ENCODE assay signal across 19 mouse cellular contexts in genomic region chr11:78086925-78087479, GRCm38 (mm10). TPM values are rescaled to one million over a fixed set of nuclear protein-coding genes. Genes with fewer than 3 reads are reported as not detected.
DNase-seq lines count a peak whose midpoint lies in the region; ATAC-seq lines count a peak whose summit lies in the region.
"Had no signal": no experiment of that assay in that cellular context is flagged by ENCODE, and none has a peak within 500 bp of the region (broad histone marks: within the 10 kb centered on the region; RNA-seq: fewer than 3 reads in every experiment).

No protein-coding gene starts in this region.

- H3K27ac ChIP-seq in heart, embryonic 13.5 days (replicated peaks): 0 out of 2 replicates have a peak overlapping the region, but pooled peaks have one; percentile 24
- no peak overlapping the region for H3K27ac ChIP-seq in midbrain, embryonic 11.5 days (ENCODE audit: low read depth, low read length)
- no peak overlapping the region for H3K27ac ChIP-seq in midbrain, embryonic 14.5 days (replicated peaks; ENCODE audit: low read depth, low read length)
- H3K27ac ChIP-seq: embryonic facial prominence, embryonic 10.5 days; forebrain, embryonic 13.5 days; hindbrain, embryonic 10.5 days; hindbrain, embryonic 14.5 days; intestine, embryonic 15.5 days had no signal

- ATAC-seq in heart, embryonic 13.5 days (ENCODE audit: extremely low read depth, insufficient number of reproducible peaks, low FRiP score, low TSS enrichment): no peak
- no peak for ATAC-seq in midbrain, embryonic 11.5 days (ENCODE audit: low FRiP score)
- no peak for ATAC-seq in midbrain, embryonic 14.5 days (ENCODE audit: low FRiP score, low TSS enrichment)
- ATAC-seq in granulocyte monocyte progenitor cell, adult 5-6 weeks (replicated peaks; ENCODE audit: poor library complexity, severe bottlenecking): 0 out of 2 replicates have a peak, but pooled peaks have one; percentile 27
- ATAC-seq: activated CD4-positive, CD25-positive, alpha-beta regulatory T cell, adult 4 months; forebrain, embryonic 13.5 days; forebrain, postnatal 0 days; intestine, embryonic 15.5 days had no signal

- no peaks in the 10 kb centered on the region for H3K9me3 ChIP-seq in heart, embryonic 13.5 days
- no peaks in the 10 kb centered on the region for H3K9me3 ChIP-seq in midbrain, embryonic 11.5 days (ENCODE audit: control insufficient read depth, low read length)
- no peaks in the 10 kb centered on the region for H3K9me3 ChIP-seq in midbrain, embryonic 14.5 days (ENCODE audit: control insufficient read depth, low read length)
- H3K9me3 ChIP-seq: embryonic facial prominence, embryonic 10.5 days; forebrain, embryonic 13.5 days; heart, embryonic 12.5 days; hindbrain, embryonic 10.5 days; intestine, embryonic 15.5 days had no signal

- DNase-seq in heart, postnatal 10 days: no peak
- DNase-seq in midbrain, embryonic 11.5 days (ENCODE audit: low spot score, missing footprints): peak; percentile 17
- DNase-seq in midbrain, embryonic 14.5 days: no peak
- DNase-seq in urinary bladder, postnatal 4 days (ENCODE audit: low spot score in 2 of 2): no peak
- no peak for DNase-seq in adrenal gland, adult 2 months
- DNase-seq: adrenal gland, postnatal 25 days; cerebellum, adult 18-20 months; cerebellum, postnatal 10 days; forebrain, postnatal 0 days; gastrocnemius, postnatal 14 days had no signal

- H3K9ac ChIP-seq in heart, embryonic 13.5 days: no peak overlapping the region
- H3K9ac ChIP-seq in midbrain, embryonic 11.5 days (ENCODE audit: low read length): no peak overlapping the region
- no peak overlapping the region for H3K9ac ChIP-seq in midbrain, embryonic 14.5 days (replicated peaks; ENCODE audit: low read length)
- H3K9ac ChIP-seq: forebrain, embryonic 13.5 days; forebrain, postnatal 0 days; heart, embryonic 12.5 days; hindbrain, embryonic 14.5 days; intestine, embryonic 15.5 days had no signal

- whole genome bisulfite sequencing in heart, embryonic 13.5 days: 73% methylated on average over 4 of the region's 4 CpGs
- 77% methylated on average over 4 of the region's 4 CpGs for WGBS in midbrain, embryonic 11.5 days
- WGBS in midbrain, embryonic 14.5 days: 79% methylated on average over 4 of the region's 4 CpGs

- no peak overlapping the region for H3K4me3 ChIP-seq in heart, embryonic 13.5 days
- H3K4me3 ChIP-seq in midbrain, embryonic 11.5 days (ENCODE audit: low read depth, low read length): no peak overlapping the region
- no peak overlapping the region for H3K4me3 ChIP-seq in midbrain, embryonic 14.5 days (replicated peaks; ENCODE audit: low read depth, low read length)
- H3K4me3 ChIP-seq: embryonic facial prominence, embryonic 10.5 days; forebrain, embryonic 13.5 days; heart, embryonic 12.5 days; hindbrain, embryonic 10.5 days; intestine, embryonic 15.5 days had no signal

- no peaks in the 10 kb centered on the region for H3K36me3 ChIP-seq in heart, embryonic 13.5 days
- no peaks in the 10 kb centered on the region for H3K36me3 ChIP-seq in midbrain, embryonic 11.5 days (ENCODE audit: control insufficient read depth, insufficient read depth, low read length)
- no peaks in the 10 kb centered on the region for H3K36me3 ChIP-seq in midbrain, embryonic 14.5 days (ENCODE audit: control insufficient read depth, insufficient read depth, low read length)
- H3K36me3 ChIP-seq: embryonic facial prominence, embryonic 10.5 days; heart, embryonic 12.5 days; hindbrain, embryonic 10.5 days; intestine, embryonic 15.5 days had no signal

- intact Hi-C loops in heart, postnatal 10 days (cut with DNase I): no loop called here

- H3K4me2 ChIP-seq in heart, embryonic 13.5 days: no peak overlapping the region
- H3K4me2 ChIP-seq in midbrain, embryonic 11.5 days: no peak overlapping the region
- H3K4me2 ChIP-seq in midbrain, embryonic 14.5 days (ENCODE audit: low read length): no peak overlapping the region
- H3K4me2 ChIP-seq: forebrain, embryonic 13.5 days; heart, embryonic 12.5 days; hindbrain, embryonic 14.5 days; intestine, embryonic 15.5 days had no signal

- no peaks in the 10 kb centered on the region for H3K27me3 ChIP-seq in heart, embryonic 13.5 days (replicated peaks)
- no peaks in the 10 kb centered on the region for H3K27me3 ChIP-seq in midbrain, embryonic 11.5 days (ENCODE audit: control insufficient read depth, insufficient read depth, low read length)
- no peaks in the 10 kb centered on the region for H3K27me3 ChIP-seq in midbrain, embryonic 14.5 days (ENCODE audit: control insufficient read depth, insufficient read depth, low read length)
- H3K27me3 ChIP-seq: heart, embryonic 12.5 days; intestine, embryonic 15.5 days had no signal

- H3K4me1 ChIP-seq in heart, embryonic 13.5 days: no peaks in the 10 kb centered on the region; the same call in 1 of the 2 replicates
- no peaks in the 10 kb centered on the region for H3K4me1 ChIP-seq in midbrain, embryonic 11.5 days (ENCODE audit: control insufficient read depth, insufficient read depth, low read length)
- H3K4me1 ChIP-seq in midbrain, embryonic 14.5 days (ENCODE audit: control insufficient read depth, insufficient read depth, low read length): no peaks in the 10 kb centered on the region
- H3K4me1 ChIP-seq: embryonic facial prominence, embryonic 10.5 days; forebrain, embryonic 13.5 days; hindbrain, embryonic 10.5 days; intestine, embryonic 15.5 days had no signal

RNA-seq across cellular contexts. Expression of gene Eral1, which starts 6.8 kb away (rescaled TPM):
- polyA plus RNA-seq in heart, embryonic 13.5 days (2015; fragmentation: Nextera tagmentation; extraction: Ambion mirVana): 23.6 and 24.3 TPM in 2 replicates
- total RNA-seq in heart, postnatal 10 days (2021): 10 to 100 TPM; 22.8 to 23.6 TPM
- polyA plus RNA-seq in midbrain, embryonic 11.5 days (2014; fragmentation: Nextera tagmentation; extraction: Ambion mirVana): 39.0 and 39.6 TPM in 2 replicates
- polyA plus RNA-seq in midbrain, embryonic 14.5 days (2014; fragmentation: Nextera tagmentation; extraction: Ambion mirVana): 33.2 and 35.8 TPM in 2 replicates
- 17.8 and 18.7 TPM in 2 replicates for total RNA-seq in granulocyte monocyte progenitor cell, adult 5-6 weeks (2014; fragmentation: Nextera tagmentation)
- 27.4 and 32.0 TPM in 2 replicates for total RNA-seq in granulocyte monocyte progenitor cell, adult 5-6 weeks (2017)
- 10 to 100 TPM; 30.1 to 35.0 TPM for total RNA-seq in adrenal gland, adult 2 months (2021)
- polyA plus RNA-seq in adrenal gland, adult 2 months (2012; rRNA removed): 42.0 and 49.7 TPM in 2 replicates

RNA-seq across cellular contexts. Expression of gene Fam222b, which starts 7.5 kb away (rescaled TPM):
- 16.5 and 17.7 TPM in 2 replicates for polyA plus RNA-seq in heart, embryonic 13.5 days (2015; fragmentation: Nextera tagmentation; extraction: Ambion mirVana)
- total RNA-seq in heart, postnatal 10 days (2021): 10 to 100 TPM; 15.0 to 17.0 TPM
- 26.5 and 26.6 TPM in 2 replicates for polyA plus RNA-seq in midbrain, embryonic 11.5 days (2014; fragmentation: Nextera tagmentation; extraction: Ambion mirVana)
- 29.3 and 30.4 TPM in 2 replicates for polyA plus RNA-seq in midbrain, embryonic 14.5 days (2014; fragmentation: Nextera tagmentation; extraction: Ambion mirVana)
- total RNA-seq in granulocyte monocyte progenitor cell, adult 5-6 weeks (2014; fragmentation: Nextera tagmentation): 13.5 and 16.8 TPM in 2 replicates
- total RNA-seq in granulocyte monocyte progenitor cell, adult 5-6 weeks (2017): 3.7 and 6.5 TPM in 2 replicates
- total RNA-seq in adrenal gland, adult 2 months (2021): 10 to 100 TPM; 19.7 to 24.2 TPM
- 38.4 and 41.7 TPM in 2 replicates for polyA plus RNA-seq in adrenal gland, adult 2 months (2012; rRNA removed)

RNA-seq across cellular contexts. Expression of gene Flot2, which starts 49.3 kb away (rescaled TPM):
- 71.8 and 83.9 TPM in 2 replicates for polyA plus RNA-seq in heart, embryonic 13.5 days (2015; fragmentation: Nextera tagmentation; extraction: Ambion mirVana)
- 10 to 100 TPM; 85.1 to 90.8 TPM for total RNA-seq in heart, postnatal 10 days (2021)
- polyA plus RNA-seq in midbrain, embryonic 11.5 days (2014; fragmentation: Nextera tagmentation; extraction: Ambion mirVana): 52.7 and 57.6 TPM in 2 replicates
- polyA plus RNA-seq in midbrain, embryonic 14.5 days (2014; fragmentation: Nextera tagmentation; extraction: Ambion mirVana): 57.4 and 64.8 TPM in 2 replicates
- 52.3 and 54.2 TPM in 2 replicates for total RNA-seq in granulocyte monocyte progenitor cell, adult 5-6 weeks (2014; fragmentation: Nextera tagmentation)
- total RNA-seq in granulocyte monocyte progenitor cell, adult 5-6 weeks (2017): 57.7 and 73.4 TPM in 2 replicates
- total RNA-seq in adrenal gland, adult 2 months (2021): 10 to 100 TPM; 85.6 to 88.9 TPM
- polyA plus RNA-seq in adrenal gland, adult 2 months (2012; rRNA removed): 144 and 179 TPM in 2 replicates

RNA-seq across cellular contexts. Expression of gene Dhrs13, which starts 54.9 kb away (rescaled TPM):
- polyA plus RNA-seq in heart, embryonic 13.5 days (2015; fragmentation: Nextera tagmentation; extraction: Ambion mirVana): 13.2 and 14.1 TPM in 2 replicates
- total RNA-seq in heart, postnatal 10 days (2021): 1 to 10 TPM; 4.9 to 7.4 TPM
- 17.4 and 18.0 TPM in 2 replicates for polyA plus RNA-seq in midbrain, embryonic 11.5 days (2014; fragmentation: Nextera tagmentation; extraction: Ambion mirVana)
- polyA plus RNA-seq in midbrain, embryonic 14.5 days (2014; fragmentation: Nextera tagmentation; extraction: Ambion mirVana): 51.3 and 62.5 TPM in 2 replicates
- total RNA-seq in granulocyte monocyte progenitor cell, adult 5-6 weeks (2014; fragmentation: Nextera tagmentation): 7.6 and 14.0 TPM in 2 replicates
- total RNA-seq in granulocyte monocyte progenitor cell, adult 5-6 weeks (2017): 5.7 and 9.7 TPM in 2 replicates
- 10 to 100 TPM in 1 of 2 experiments, 1 to 10 TPM in 1; 8.9 to 17.3 TPM for total RNA-seq in adrenal gland, adult 2 months (2021)
- 20.3 and 26.3 TPM in 2 replicates for polyA plus RNA-seq in adrenal gland, adult 2 months (2012; rRNA removed)
